Mouse (Mus musculus) heart, postnatal 0 days (tissue): Measurements from ENCODE around the gene Lmna. TPM values are rescaled to one million over a fixed set of nuclear protein-coding genes. Genes with fewer than 3 reads are reported as not detected.

Source experiments
- ATAC-seq: fragments of 200-750 bp; cut with Nextera tagmentation; 2 replicates; pipeline ENCODE4 v1.8.0; 2017; ENCODE audit warnings: low read depth, moderate number of reproducible peaks, moderate library complexity; ENCODE audit not compliant: insufficient read depth
- DNase-seq: peaks from one replicate; pipeline ENCODE4 v3.0.0-alpha.2; 2016; ENCODE audit warnings: low spot score
- H3K27ac ChIP-seq: fragments of 300-500 bp; sonication (generic); 2 replicates; pipeline ENCODE4 v1.5.1; 2014; ENCODE audit warnings: low read depth, mild to moderate bottlenecking
- H3K27me3 ChIP-seq: fragments of 300-500 bp; sonication (generic); 2 replicates; pipeline ENCODE4 v1.6.1; 2014; ENCODE audit warnings: low read length, mixed read lengths; ENCODE audit not compliant: control insufficient read depth, insufficient read depth
- H3K36me3 ChIP-seq: fragments of 300-500 bp; sonication (generic); replicated peaks from 2 replicates; pipeline ENCODE4 v1.6.1; 2014; ENCODE audit warnings: low read length, mixed read lengths; ENCODE audit not compliant: control insufficient read depth, insufficient read depth
- H3K4me1 ChIP-seq: fragments of 300-500 bp; sonication (generic); 2 replicates; pipeline ENCODE4 v1.6.1; 2014; ENCODE audit warnings: antibody characterized with exemption; ENCODE audit not compliant: control insufficient read depth, insufficient read depth
- H3K4me2 ChIP-seq: fragments of 300-500 bp; sonication (generic); 2 replicates; pipeline ENCODE4 v1.6.1; 2014; ENCODE audit warnings: low read depth, mild to moderate bottlenecking, low read length, moderate library complexity
- H3K4me3 ChIP-seq: fragments of 300-500 bp; sonication (generic); 2 replicates; pipeline ENCODE4 v1.5.1; 2014; ENCODE audit warnings: low read depth, low read length
- H3K9ac ChIP-seq: fragments of 300-500 bp; sonication (generic); replicated peaks from 2 replicates; pipeline ENCODE4 v1.6.1; 2014; ENCODE audit warnings: low read depth, low read length, mixed read lengths
- H3K9me3 ChIP-seq: fragments of 300-500 bp; sonication (generic); replicated peaks from 2 replicates; pipeline ENCODE4 v1.6.1; 2016; ENCODE audit warnings: low read length; ENCODE audit not compliant: control insufficient read depth
- CTCF ChIP-seq: IDR thresholded peaks from 2 replicates; pipeline ENCODE4 v1.5.1; 2016; ENCODE audit warnings: antibody characterized with exemption, control low read depth, low read depth
- EP300 ChIP-seq: IDR thresholded peaks from 2 replicates; pipeline ENCODE4 v1.6.1; 2016; ENCODE audit warnings: antibody characterized with exemption, low read depth
- WGBS: fragments of 180-500 bp; shearing (Covaris S2); extraction: QIAGEN DNeasy Blood & Tissue Kit; methylation state at CpG from one replicate; pipeline ENCODE4 v1.1.7; 2014; 5-methylcytosine and 5-hydroxymethylcytosine counted together
- polyA plus RNA-seq: library from polyadenylated mRNA; unstranded; fragments of >200 nt; fragmentation: Nextera tagmentation; extraction: Ambion mirVana; gene quantifications from 2 replicates; pipeline ENCODE4 v1.2.1, GENCODE M21; 2015
- total RNA-seq: library from RNA; depleted of rRNA; stranded (reverse); fragments of >200 nt; gene quantifications from 2 replicates; pipeline ENCODE4 v1.2.3, GENCODE M21; 2014; ENCODE audit warnings: low replicate concordance

Gene Lmna
- total and polyA plus RNA-seq, 2 experiments from 2014 or later = 122 to 156 TPM

- peaks cover 20% of the 10 kb centered on the region for H3K4me1 ChIP-seq
- peak within 1 kb of the TSS; percentile 82 for H3K9ac ChIP-seq
- peak; percentile 71 for TF ChIP-seq CTCF
- 0 out of 2 replicates have a peak, but pooled peaks have one; percentile 20 for TF ChIP-seq EP300
- H3K4me3 ChIP-seq = peak within 1 kb of the TSS; percentile 74
- no peaks in the 10 kb centered on the region for H3K27me3 ChIP-seq
- ATAC-seq (peak; percentile 87), DNase-seq (peak; percentile 87)
- H3K27ac ChIP-seq = peak within 1 kb of the TSS; percentile 96
- under 1% methylated on average over 28 of the region's 37 CpGs for WGBS
- H3K4me2 ChIP-seq = peak within 1 kb of the TSS; percentile 79
- H3K9me3 ChIP-seq = no peaks in the 10 kb centered on the region
- peaks cover 29% of the 10 kb centered on the region for H3K36me3 ChIP-seq
Observed at GRCm38 (mm10) chr3:88553525-88553879, 43.7 kb upstream of the Lmna start, which contains the start of gene Ubqln4. TSS of gene Ubqln4 (plus strand) at chr3:88553758.

DNA sequence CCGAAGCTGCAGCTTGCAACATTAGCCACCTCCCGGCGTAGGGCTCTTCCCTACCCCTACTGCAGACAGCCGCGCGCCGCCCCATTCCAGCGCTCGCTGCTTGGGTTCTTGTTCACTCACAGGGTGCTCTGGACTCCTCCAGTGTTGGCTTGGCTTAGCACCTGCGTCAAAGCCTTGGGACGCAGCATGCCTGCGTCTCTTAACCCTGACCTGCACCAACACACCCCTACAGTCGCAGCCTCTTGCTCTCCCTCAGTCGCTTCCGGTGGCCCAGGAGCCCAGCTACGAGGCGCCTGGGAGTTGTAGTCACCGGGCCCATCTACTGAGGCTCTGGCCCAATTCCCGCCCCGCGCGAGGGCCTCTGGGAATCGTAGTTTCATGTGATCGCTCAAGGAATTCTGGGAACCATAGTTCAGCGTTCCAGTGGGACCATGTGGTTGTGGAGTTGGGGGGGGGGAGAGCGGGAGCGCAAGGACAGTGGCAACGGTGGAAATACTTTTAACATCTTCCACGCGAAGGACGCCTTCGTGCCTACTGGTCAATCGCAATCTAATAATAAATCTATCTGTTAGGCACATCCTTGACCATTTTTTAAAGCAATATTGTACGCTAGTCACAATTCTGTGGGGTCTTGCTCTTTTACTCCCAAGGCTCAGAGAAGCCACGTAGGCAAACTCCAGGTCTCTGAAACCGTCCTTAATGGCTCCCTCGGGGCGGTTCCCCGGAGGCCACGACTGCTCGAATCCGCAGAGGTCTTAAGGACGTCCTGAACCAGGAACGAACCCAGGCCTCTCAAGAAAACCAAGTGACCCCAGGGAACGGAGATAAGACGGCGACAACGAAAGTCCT lies 43.1 kb upstream of the Lmna start, which contains the start of gene Lamtor2:
Gene Lamtor2 (minus strand): TSS at position 399 of the 849 bp plus-strand sequence.
- Histone ChIP-seq H3K9ac (peak within 1 kb of the TSS; percentile 82), H3K36me3 (peaks cover 23% of the 10 kb centered on the region), H3K27me3 (no peaks in the 10 kb centered on the region), H3K4me2 (peak within 1 kb of the TSS; percentile 79), H3K9me3 (no peaks in the 10 kb centered on the region), H3K4me1 (peaks cover 20% of the 10 kb centered on the region), H3K4me3 (peak within 1 kb of the TSS; percentile 74), H3K27ac (peak within 1 kb of the TSS; percentile 96)
- DNase-seq (peak; percentile 99), ATAC-seq (peak; percentile 88)
- WGBS = under 1% methylated on average over 47 of the region's 48 CpGs
- TF ChIP-seq CTCF (no peak), EP300 (peak; percentile 46; the same call in 1 of the 2 replicates)

DNA sequence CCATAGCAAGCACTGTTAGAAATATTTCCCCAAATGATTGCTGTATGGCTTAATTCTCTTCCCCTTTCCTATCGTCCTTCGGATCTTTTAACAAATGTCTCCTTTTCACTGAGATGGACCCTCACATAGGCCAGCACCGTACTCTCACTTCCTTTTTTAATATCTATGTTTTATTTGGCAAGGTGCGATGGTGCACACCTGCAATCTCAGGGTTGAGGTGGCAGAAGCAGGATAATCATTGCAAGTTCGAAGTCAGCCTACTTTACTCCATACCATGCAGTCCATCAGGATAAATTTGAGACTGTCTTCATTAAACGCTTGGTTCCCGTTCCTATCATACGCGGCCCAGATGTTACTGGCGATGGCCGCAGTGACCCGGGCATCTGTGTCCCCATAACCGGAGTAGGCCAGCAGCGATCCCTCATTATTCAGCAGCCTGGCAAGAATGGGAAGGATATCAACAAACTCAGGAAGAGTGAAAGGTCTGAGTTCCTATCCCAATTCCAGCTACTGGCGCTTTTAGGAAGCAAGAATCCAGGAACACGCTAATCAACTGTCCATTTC lies 42.4 kb upstream of the Lmna start:
- H3K27ac ChIP-seq = peak overlapping the region; percentile 96
- H3K4me3 ChIP-seq = peak overlapping the region; percentile 74
- peaks cover 20% of the 10 kb centered on the region for H3K4me1 ChIP-seq
- no peak for ATAC-seq
- WGBS = 14% methylated on average over 16 of the region's 16 CpGs
- TF ChIP-seq EP300 (no peak), CTCF (no peak)
- H3K9me3 ChIP-seq = no peaks in the 10 kb centered on the region
- no peaks in the 10 kb centered on the region for H3K27me3 ChIP-seq
- peak overlapping the region; percentile 48 for H3K9ac ChIP-seq
- H3K4me2 ChIP-seq = peak overlapping the region; percentile 79
- peaks cover 15% of the 10 kb centered on the region for H3K36me3 ChIP-seq
- DNase-seq = no peak

DNA sequence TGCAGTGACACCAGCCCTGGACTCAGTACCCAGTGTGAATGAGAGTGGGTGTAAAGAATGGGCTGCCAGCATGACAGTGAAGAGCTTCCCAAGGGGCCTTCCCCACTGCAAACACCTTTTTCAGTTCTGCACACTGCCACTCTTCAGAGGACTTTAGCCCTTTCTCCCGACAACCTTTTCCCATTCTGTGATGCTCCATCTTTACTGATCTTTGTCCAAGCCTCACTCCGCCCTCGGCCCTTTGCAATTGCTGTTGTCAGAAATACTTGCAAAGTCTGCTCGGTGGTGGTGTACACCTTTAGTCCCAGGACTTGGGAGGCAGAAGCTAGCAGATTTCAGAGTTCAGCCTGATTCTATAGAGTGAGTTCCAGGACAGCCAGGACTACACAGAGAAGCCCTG lies 41.8 kb upstream of the Lmna start:
- H3K4me2 ChIP-seq = peak overlapping the region; percentile 79
- H3K36me3 ChIP-seq = peaks cover 9% of the 10 kb centered on the region
- peaks cover 20% of the 10 kb centered on the region for H3K4me1 ChIP-seq
- H3K9ac ChIP-seq = peak overlapping the region; percentile 48; the same call in 1 of the 2 replicates
- 0 out of 2 replicates have a peak overlapping the region, but pooled peaks have one; percentile 74 for H3K4me3 ChIP-seq
- H3K27ac ChIP-seq = no peak overlapping the region; the same call in 1 of the 2 replicates
- ATAC-seq = no peak
- no peaks in the 10 kb centered on the region for H3K9me3 ChIP-seq
- DNase-seq = no peak
- H3K27me3 ChIP-seq = no peaks in the 10 kb centered on the region
- WGBS = 76% methylated on average over 4 of the region's 4 CpGs
- TF ChIP-seq CTCF (no peak), EP300 (no peak)

DNA sequence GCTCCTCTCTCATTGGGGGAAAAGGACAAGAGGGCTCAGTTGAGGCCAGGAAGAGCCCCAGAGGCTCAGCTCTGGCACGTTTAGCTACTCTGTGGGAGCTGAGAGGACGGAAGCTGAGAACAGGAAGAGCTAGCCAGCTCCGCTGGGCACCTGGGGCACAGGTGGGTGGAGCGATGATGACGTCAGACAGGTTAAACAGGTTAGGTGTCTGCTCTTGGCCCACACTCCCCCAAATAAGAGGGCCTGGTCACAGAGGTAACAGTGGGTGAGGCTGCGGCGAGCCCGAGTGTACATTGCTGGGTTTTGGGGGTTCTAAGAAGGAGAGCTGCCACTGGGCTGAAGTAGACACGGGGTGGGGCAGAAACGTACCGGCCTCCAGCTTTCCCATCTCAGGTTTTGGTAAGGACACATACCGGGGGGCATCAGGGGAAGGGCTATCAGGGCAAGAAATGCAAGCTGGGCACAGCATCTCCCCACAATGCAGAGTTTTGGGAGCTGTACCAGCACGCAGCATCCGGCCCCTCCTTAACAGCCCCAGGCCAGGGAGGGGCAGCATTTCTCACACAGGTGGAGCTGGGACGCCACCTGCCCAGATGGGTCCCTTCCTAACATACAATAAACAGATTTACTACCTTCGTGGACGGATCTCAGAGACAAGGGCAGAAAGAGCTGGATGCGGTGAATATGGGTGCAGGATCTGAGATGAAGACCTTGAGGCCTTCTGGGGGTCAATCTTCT lies 38.6 kb upstream of the Lmna start, which contains the start of gene Rab25:
Gene Rab25 (minus strand): TSS at position 121 of the 738 bp plus-strand sequence.
- Histone ChIP-seq H3K4me1 (peaks cover 12% of the 10 kb centered on the region), H3K9me3 (no peaks in the 10 kb centered on the region), H3K9ac (no peak within 1 kb of the TSS), H3K36me3 (no peaks in the 10 kb centered on the region), H3K4me2 (no peak within 1 kb of the TSS), H3K27me3 (no peaks in the 10 kb centered on the region), H3K27ac (no peak within 1 kb of the TSS), H3K4me3 (no peak within 1 kb of the TSS)
- 60% methylated on average over 18 of the region's 18 CpGs for WGBS
- DNase-seq = no peak
- no peak for ATAC-seq
- TF ChIP-seq CTCF (no peak), EP300 (no peak)
